23 mouse cellular contexts compared by ENCODE assay signal in genomic region chr1:128580321-128580720, GRCm38 (mm10). TPM values are rescaled to one million over a fixed set of nuclear protein-coding genes. Genes with fewer than 3 reads are reported as not detected.
DNase-seq lines count a peak whose midpoint lies in the region; ATAC-seq lines count a peak whose summit lies in the region.
"Had no signal": no experiment of that assay in that cellular context is flagged by ENCODE, and none has a peak within 500 bp of the region (broad histone marks: within the 10 kb centered on the region; RNA-seq: fewer than 3 reads in every experiment).

No protein-coding gene starts in this region.

- DNase-seq in heart, postnatal 10 days, result no peak
- no peak for DNase-seq in midbrain, embryonic 10.5 days (ENCODE audit: low spot score)
- peak; percentile 45 for DNase-seq in heart, postnatal 4 days
- DNase-seq in embryo, embryonic 9.5 days (ENCODE audit: extremely low spot score), result no peak
- no peak for DNase-seq in kidney, postnatal 14 days
- DNase-seq: cerebellum, adult 11 months; gastrocnemius, postnatal 14 days; kidney, adult 18-20 months; lung, postnatal 4 days; retina, postnatal 1 day; right cerebral cortex, postnatal 25 days; spleen, adult 18-20 months; thymus, postnatal 14 days had no signal

- intact Hi-C loops in heart, postnatal 10 days (cut with DNase I), result no loop called here

- H3K4me3 ChIP-seq in heart, embryonic 11.5 days (ENCODE audit: low read depth, low read length), result no peak overlapping the region
- H3K4me3 ChIP-seq in midbrain, embryonic 10.5 days, result no peak overlapping the region
- H3K4me3 ChIP-seq in midbrain, embryonic 15.5 days, result no peak overlapping the region
- no peak overlapping the region for H3K4me3 ChIP-seq in heart, embryonic 12.5 days
- H3K4me3 ChIP-seq: embryonic facial prominence, embryonic 15.5 days; forebrain, embryonic 15.5 days; heart, embryonic 13.5 days; hindbrain, embryonic 13.5 days; myocyte; neural tube, embryonic 13.5 days had no signal

- H3K9me3 ChIP-seq in heart, embryonic 11.5 days (replicated peaks; ENCODE audit: control insufficient read depth, low read length), result peaks cover 3% of the 10 kb centered on the region; the same call in 1 of the 2 replicates
- H3K9me3 ChIP-seq in midbrain, embryonic 10.5 days (replicated peaks), result peaks cover 7% of the 10 kb centered on the region; the same call in 1 of the 2 replicates
- no peaks in the 10 kb centered on the region for H3K9me3 ChIP-seq in midbrain, embryonic 15.5 days
- 0 out of 2 replicates have a peak, but pooled peaks cover 4% of the 10 kb centered on the region for H3K9me3 ChIP-seq in heart, embryonic 12.5 days (replicated peaks)
- H3K9me3 ChIP-seq: embryonic facial prominence, embryonic 15.5 days; heart, embryonic 13.5 days; hindbrain, embryonic 13.5 days had no signal

- ATAC-seq in heart, embryonic 11.5 days (replicated peaks; ENCODE audit: insufficient number of reproducible peaks, low FRiP score, low TSS enrichment), result peak; percentile 57; the same call in 1 of the 2 replicates
- no peak for ATAC-seq in midbrain, embryonic 15.5 days (replicated peaks)
- ATAC-seq in heart, embryonic 12.5 days (ENCODE audit: insufficient number of reproducible peaks, low FRiP score), result peak; percentile 81
- ATAC-seq: forebrain, embryonic 15.5 days; midbrain, embryonic 16.5 days had no signal

- H3K27me3 ChIP-seq in heart, embryonic 11.5 days (ENCODE audit: control insufficient read depth, insufficient read depth, low read length), result no peaks in the 10 kb centered on the region
- no peaks in the 10 kb centered on the region for H3K27me3 ChIP-seq in midbrain, embryonic 10.5 days (ENCODE audit: low read depth, poor library complexity, severe bottlenecking)
- H3K27me3 ChIP-seq in midbrain, embryonic 15.5 days (replicated peaks), result no peaks in the 10 kb centered on the region; the same call in 1 of the 2 replicates
- no peaks in the 10 kb centered on the region for H3K27me3 ChIP-seq in heart, embryonic 12.5 days (replicated peaks)
- H3K27me3 ChIP-seq: embryonic facial prominence, embryonic 15.5 days; forebrain, embryonic 15.5 days; heart, embryonic 13.5 days; hindbrain, embryonic 13.5 days; neural tube, embryonic 13.5 days had no signal

- H3K4me2 ChIP-seq in heart, embryonic 11.5 days, result no peak overlapping the region
- H3K4me2 ChIP-seq in midbrain, embryonic 15.5 days, result no peak overlapping the region
- no peak overlapping the region for H3K4me2 ChIP-seq in heart, embryonic 12.5 days
- H3K4me2 ChIP-seq: embryonic facial prominence, embryonic 15.5 days; forebrain, embryonic 15.5 days; heart, embryonic 13.5 days; hindbrain, embryonic 13.5 days; neural tube, embryonic 13.5 days had no signal

- no peak overlapping the region for H3K9ac ChIP-seq in heart, embryonic 11.5 days (ENCODE audit: low read depth, low read length)
- H3K9ac ChIP-seq in midbrain, embryonic 15.5 days, result no peak overlapping the region
- H3K9ac ChIP-seq in heart, embryonic 12.5 days, result no peak overlapping the region
- H3K9ac ChIP-seq: embryonic facial prominence, embryonic 15.5 days; forebrain, embryonic 15.5 days; heart, embryonic 13.5 days; hindbrain, embryonic 13.5 days; neural tube, embryonic 13.5 days had no signal

- WGBS in heart, embryonic 11.5 days (ENCODE audit: insufficient replicate concordance), result 58% methylated on average over 3 of the region's 3 CpGs
- 92% methylated on average over 3 of the region's 3 CpGs for WGBS in midbrain, embryonic 10.5 days
- 88% methylated on average over 3 of the region's 3 CpGs for WGBS in midbrain, embryonic 15.5 days
- WGBS in heart, embryonic 12.5 days, result 43% methylated on average over 3 of the region's 3 CpGs

- H3K27ac ChIP-seq in heart, embryonic 11.5 days (ENCODE audit: low read depth, low read length), result no peak overlapping the region
- H3K27ac ChIP-seq in midbrain, embryonic 10.5 days (replicated peaks), result peak overlapping the region; percentile 2; the same call in 1 of the 2 replicates
- H3K27ac ChIP-seq in midbrain, embryonic 15.5 days, result no peak overlapping the region
- peak overlapping the region; percentile 13; the same call in 1 of the 2 replicates for H3K27ac ChIP-seq in heart, embryonic 12.5 days (ENCODE audit: poor library complexity, severe bottlenecking)
- H3K27ac ChIP-seq: embryonic facial prominence, embryonic 15.5 days; forebrain, embryonic 15.5 days; heart, embryonic 13.5 days; hindbrain, embryonic 13.5 days; neural tube, embryonic 13.5 days had no signal

- H3K4me1 ChIP-seq in heart, embryonic 11.5 days (ENCODE audit: control insufficient read depth, insufficient read depth, low read length), result no peaks in the 10 kb centered on the region
- peaks cover 55% of the 10 kb centered on the region for H3K4me1 ChIP-seq in midbrain, embryonic 10.5 days
- no peaks in the 10 kb centered on the region; the same call in 1 of the 2 replicates for H3K4me1 ChIP-seq in midbrain, embryonic 15.5 days
- H3K4me1 ChIP-seq in heart, embryonic 12.5 days (replicated peaks), result 0 out of 2 replicates have a peak, but pooled peaks cover 3% of the 10 kb centered on the region
- H3K4me1 ChIP-seq: heart, embryonic 13.5 days had no signal

- H3K36me3 ChIP-seq in heart, embryonic 11.5 days (ENCODE audit: control insufficient read depth, insufficient read depth, low read length), result no peaks in the 10 kb centered on the region
- peaks cover 7% of the 10 kb centered on the region for H3K36me3 ChIP-seq in midbrain, embryonic 10.5 days
- no peaks in the 10 kb centered on the region for H3K36me3 ChIP-seq in midbrain, embryonic 15.5 days (replicated peaks)
- H3K36me3 ChIP-seq in heart, embryonic 12.5 days, result no peaks in the 10 kb centered on the region
- H3K36me3 ChIP-seq: embryonic facial prominence, embryonic 15.5 days; forebrain, embryonic 15.5 days; heart, embryonic 13.5 days; hindbrain, embryonic 13.5 days; neural tube, embryonic 13.5 days had no signal

RNA-seq across cellular contexts. Expression of gene Cxcr4, which starts 11.8 kb away (rescaled TPM):
- 1.1 and 1.9 TPM in 2 replicates for polyA plus RNA-seq in heart, embryonic 11.5 days (2014; fragmentation: Nextera tagmentation; extraction: Ambion mirVana)
- 10 to 100 TPM; 13.2 to 20.6 TPM for total RNA-seq in heart, postnatal 10 days (2021)
- 18.6 and 20.2 TPM in 2 replicates for polyA plus RNA-seq in midbrain, embryonic 10.5 days (2016; fragmentation: Nextera tagmentation; extraction: Ambion mirVana)
- 7.0 and 7.1 TPM in 2 replicates for polyA plus RNA-seq in midbrain, embryonic 15.5 days (2015; fragmentation: Nextera tagmentation; extraction: Ambion mirVana)
- 0.95 and 1.5 TPM in 2 replicates for polyA plus RNA-seq in heart, embryonic 12.5 days (2016; fragmentation: Nextera tagmentation; extraction: Ambion mirVana)
- 10 to 100 TPM in 1 of 2 experiments, 1 to 10 TPM in 1; 8.3 to 10.8 TPM for total RNA-seq in heart, postnatal 4 days (2021)

Comparison
In these comparisons a context has a peak if more than half of its experiments do, and no peak if none do; other contexts are left out.
1. H3K27ac ChIP-seq: peak in midbrain, embryonic 10.5 days (single experiment) and heart, embryonic 12.5 days (single experiment); none in heart, embryonic 11.5 days (single experiment) and midbrain, embryonic 15.5 days (single experiment).